Mouse (Mus musculus): Measurements from ENCODE around the gene Olfr161. TPM values are rescaled to one million over a fixed set of nuclear protein-coding genes. Genes with fewer than 3 reads are reported as not detected.

Olfr161 gene
- not detected for total RNA-seq (2023)

DNA sequence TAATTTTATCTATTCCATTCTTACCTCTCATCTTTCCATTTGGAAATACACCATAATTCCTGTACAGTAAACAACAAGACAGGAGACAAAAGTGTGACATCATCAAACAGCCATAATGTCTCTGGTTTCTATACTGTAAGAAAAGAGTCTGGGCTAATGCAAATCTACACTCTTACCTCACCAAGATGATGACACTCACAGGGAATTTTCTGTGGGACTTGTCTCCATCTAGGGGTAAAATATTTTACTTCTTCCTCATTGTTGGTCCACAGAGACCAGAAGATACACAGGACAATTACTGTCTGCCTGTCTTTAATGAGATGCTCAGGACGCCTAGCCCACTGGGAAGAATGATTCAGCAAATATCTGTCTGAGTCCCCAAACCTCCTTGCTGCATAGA lies at the start of gene Olfr161:
Gene Olfr161, plus strand, starts transcription at position 352 of the 400 bp plus-strand sequence.

Other genes starting within 250 kb of the Olfr161 start
- 10 to 100 TPM; 86.4 to 98.5 TPM for gene Mefv, start 127.1 kb downstream of the Olfr161 start, total RNA-seq (2023)
- 10 to 100 TPM; 76.8 to 78.0 TPM for gene Zfp263, start 153.1 kb downstream of the Olfr161 start, total RNA-seq (2023)
- gene Olfr15, start 239.8 kb downstream of the Olfr161 start, total RNA-seq (2023) = not detected